Mouse (Mus musculus): ENCODE data around the gene Dapp1. TPM values are rescaled to one million over a fixed set of nuclear protein-coding genes. Genes with fewer than 3 reads are reported as not detected.

Gene Dapp1
- polyA plus RNA-seq, 1 experiment from 2014 or later, result 24.0 TPM

GRCm38 (mm10) chr3:137975435-137975834 lies 5.9 kb downstream of the Dapp1 start:
- TF ChIP-seq CTCF (IDR thresholded peaks at IDR 0.05; ENCODE audit: low read depth) (no peak), EP300 (optimal IDR thresholded peaks at IDR 0.05) (no peak)
- H3K9ac ChIP-seq (ENCODE audit: low read length), result no peak overlapping the region
- DNase-seq (ENCODE audit: low spot score) (no peak), ATAC-seq (ENCODE audit: low FRiP score, low TSS enrichment) (no peak)
- WGBS, result 87% methylated on average over 7 of the region's 7 CpGs
- no peaks in the 10 kb centered on the region for H3K9me3 ChIP-seq (ENCODE audit: control insufficient read depth, low read length)
- no peaks in the 10 kb centered on the region for H3K36me3 ChIP-seq (ENCODE audit: control insufficient read depth, insufficient read depth, low read length)
- H3K4me2 ChIP-seq (replicated peaks; ENCODE audit: low read depth), result no peak overlapping the region
- no peak overlapping the region for H3K4me3 ChIP-seq (ENCODE audit: low read depth, low read length)
- H3K4me1 ChIP-seq (replicated peaks; ENCODE audit: control insufficient read depth, insufficient read depth), result 0 out of 2 replicates have a peak, but pooled peaks cover under 1% of the 10 kb centered on the region
- 0 out of 2 replicates have a peak overlapping the region, but pooled peaks have one; percentile 8 for H3K27ac ChIP-seq (replicated peaks)
- no peaks in the 10 kb centered on the region for H3K27me3 ChIP-seq (ENCODE audit: control insufficient read depth, insufficient read depth, low read length)

GRCm38 (mm10) chr3:137974306-137974705 lies 7.0 kb downstream of the Dapp1 start:
- Histone ChIP-seq H3K4me2 (replicated peaks; ENCODE audit: low read depth) (no peak overlapping the region; the same call in 1 of the 2 replicates), H3K9ac (ENCODE audit: low read length) (no peak overlapping the region; the same call in 1 of the 2 replicates), H3K4me3 (ENCODE audit: low read depth, low read length) (no peak overlapping the region), H3K4me1 (replicated peaks; ENCODE audit: control insufficient read depth, insufficient read depth) (no peaks in the 10 kb centered on the region), H3K27me3 (ENCODE audit: control insufficient read depth, insufficient read depth, low read length) (no peaks in the 10 kb centered on the region), H3K27ac (replicated peaks) (peak overlapping the region; percentile 41; the same call in 1 of the 2 replicates), H3K36me3 (ENCODE audit: control insufficient read depth, insufficient read depth, low read length) (no peaks in the 10 kb centered on the region), H3K9me3 (ENCODE audit: control insufficient read depth, low read length) (no peaks in the 10 kb centered on the region)
- DNase-seq (ENCODE audit: low spot score) (no peak), ATAC-seq (ENCODE audit: low FRiP score, low TSS enrichment) (no peak)
- TF ChIP-seq EP300 (optimal IDR thresholded peaks at IDR 0.05), result no peak
- TF ChIP-seq CTCF (IDR thresholded peaks at IDR 0.05; ENCODE audit: low read depth), result no peak
- 45% methylated on average over 8 of the region's 8 CpGs for WGBS

- H3K27me3 ChIP-seq (ENCODE audit: control insufficient read depth, insufficient read depth, low read length), result no peaks in the 10 kb centered on the region
- no peak overlapping the region for H3K4me2 ChIP-seq (replicated peaks; ENCODE audit: low read depth)
- no peaks in the 10 kb centered on the region for H3K9me3 ChIP-seq (ENCODE audit: control insufficient read depth, low read length)
- ATAC-seq (ENCODE audit: low FRiP score, low TSS enrichment), result no peak
- no peak overlapping the region for H3K4me3 ChIP-seq (ENCODE audit: low read depth, low read length)
- H3K27ac ChIP-seq (replicated peaks), result peak overlapping the region; percentile 88
- H3K9ac ChIP-seq (ENCODE audit: low read length), result no peak overlapping the region
- WGBS, result 73% methylated on average over 7 of the region's 7 CpGs
- H3K4me1 ChIP-seq (replicated peaks; ENCODE audit: control insufficient read depth, insufficient read depth), result no peaks in the 10 kb centered on the region
- TF ChIP-seq EP300 (optimal IDR thresholded peaks at IDR 0.05) (no peak), CTCF (IDR thresholded peaks at IDR 0.05; ENCODE audit: low read depth) (no peak)
- DNase-seq (ENCODE audit: low spot score), result no peak
- no peaks in the 10 kb centered on the region for H3K36me3 ChIP-seq (ENCODE audit: control insufficient read depth, insufficient read depth, low read length)
Measured at GRCm38 (mm10) chr3:137972989-137973388, 8.4 kb downstream of the Dapp1 start.

- Histone ChIP-seq H3K27me3 (ENCODE audit: control insufficient read depth, insufficient read depth, low read length) (no peaks in the 10 kb centered on the region), H3K4me3 (ENCODE audit: low read depth, low read length) (no peak overlapping the region), H3K9ac (ENCODE audit: low read length) (no peak overlapping the region), H3K27ac (replicated peaks) (peak overlapping the region; percentile 88), H3K9me3 (ENCODE audit: control insufficient read depth, low read length) (no peaks in the 10 kb centered on the region), H3K4me2 (replicated peaks; ENCODE audit: low read depth) (no peak overlapping the region; the same call in 1 of the 2 replicates), H3K4me1 (replicated peaks; ENCODE audit: control insufficient read depth, insufficient read depth) (no peaks in the 10 kb centered on the region), H3K36me3 (ENCODE audit: control insufficient read depth, insufficient read depth, low read length) (no peaks in the 10 kb centered on the region)
- ATAC-seq (ENCODE audit: low FRiP score, low TSS enrichment) (peak; percentile 93), DNase-seq (ENCODE audit: low spot score) (peak; percentile 55)
- no peak for TF ChIP-seq CTCF (IDR thresholded peaks at IDR 0.05; ENCODE audit: low read depth)
- no peak for TF ChIP-seq EP300 (optimal IDR thresholded peaks at IDR 0.05)
- WGBS, result 71% methylated on average over 5 of the region's 5 CpGs
Measured at GRCm38 (mm10) chr3:137972224-137972623, 9.1 kb downstream of the Dapp1 start.

- WGBS, result 57% methylated on average over 12 of the region's 12 CpGs
- Histone ChIP-seq H3K27me3 (ENCODE audit: control insufficient read depth, insufficient read depth, low read length) (no peaks in the 10 kb centered on the region), H3K4me1 (replicated peaks; ENCODE audit: control insufficient read depth, insufficient read depth) (no peaks in the 10 kb centered on the region), H3K36me3 (ENCODE audit: control insufficient read depth, insufficient read depth, low read length) (no peaks in the 10 kb centered on the region), H3K9ac (ENCODE audit: low read length) (0 out of 2 replicates have a peak overlapping the region, but pooled peaks have one; percentile 9), H3K27ac (replicated peaks) (no peak overlapping the region), H3K4me3 (ENCODE audit: low read depth, low read length) (no peak overlapping the region), H3K4me2 (replicated peaks; ENCODE audit: low read depth) (peak overlapping the region; percentile 11; the same call in 1 of the 2 replicates), H3K9me3 (ENCODE audit: control insufficient read depth, low read length) (no peaks in the 10 kb centered on the region)
- no peak for TF ChIP-seq CTCF (IDR thresholded peaks at IDR 0.05; ENCODE audit: low read depth)
- TF ChIP-seq EP300 (optimal IDR thresholded peaks at IDR 0.05), result no peak
- DNase-seq (ENCODE audit: low spot score), result peak; percentile 29
- ATAC-seq (ENCODE audit: low FRiP score, low TSS enrichment), result no peak
Measured at GRCm38 (mm10) chr3:137969951-137970350, 11.4 kb downstream of the Dapp1 start.

GRCm38 (mm10) chr3:137968820-137969486 lies 12.4 kb downstream of the Dapp1 start:
- WGBS, result 63% methylated on average over 9 of the region's 9 CpGs
- no peak for TF ChIP-seq EP300 (optimal IDR thresholded peaks at IDR 0.05)
- TF ChIP-seq CTCF (IDR thresholded peaks at IDR 0.05; ENCODE audit: low read depth), result no peak
- Histone ChIP-seq H3K9ac (ENCODE audit: low read length) (no peak overlapping the region), H3K36me3 (ENCODE audit: control insufficient read depth, insufficient read depth, low read length) (no peaks in the 10 kb centered on the region), H3K4me2 (replicated peaks; ENCODE audit: low read depth) (no peak overlapping the region), H3K9me3 (ENCODE audit: control insufficient read depth, low read length) (no peaks in the 10 kb centered on the region), H3K27me3 (ENCODE audit: control insufficient read depth, insufficient read depth, low read length) (no peaks in the 10 kb centered on the region), H3K4me1 (replicated peaks; ENCODE audit: control insufficient read depth, insufficient read depth) (no peaks in the 10 kb centered on the region), H3K27ac (replicated peaks) (0 out of 2 replicates have a peak overlapping the region, but pooled peaks have one; percentile 9), H3K4me3 (ENCODE audit: low read depth, low read length) (no peak overlapping the region)
- ATAC-seq (ENCODE audit: low FRiP score, low TSS enrichment) (no peak), DNase-seq (ENCODE audit: low spot score) (no peak)

Measured in stomach, postnatal 0 days (tissue).